Comparison of ENCODE assay signal across 7 mouse cellular contexts in the genomic region with DNA sequence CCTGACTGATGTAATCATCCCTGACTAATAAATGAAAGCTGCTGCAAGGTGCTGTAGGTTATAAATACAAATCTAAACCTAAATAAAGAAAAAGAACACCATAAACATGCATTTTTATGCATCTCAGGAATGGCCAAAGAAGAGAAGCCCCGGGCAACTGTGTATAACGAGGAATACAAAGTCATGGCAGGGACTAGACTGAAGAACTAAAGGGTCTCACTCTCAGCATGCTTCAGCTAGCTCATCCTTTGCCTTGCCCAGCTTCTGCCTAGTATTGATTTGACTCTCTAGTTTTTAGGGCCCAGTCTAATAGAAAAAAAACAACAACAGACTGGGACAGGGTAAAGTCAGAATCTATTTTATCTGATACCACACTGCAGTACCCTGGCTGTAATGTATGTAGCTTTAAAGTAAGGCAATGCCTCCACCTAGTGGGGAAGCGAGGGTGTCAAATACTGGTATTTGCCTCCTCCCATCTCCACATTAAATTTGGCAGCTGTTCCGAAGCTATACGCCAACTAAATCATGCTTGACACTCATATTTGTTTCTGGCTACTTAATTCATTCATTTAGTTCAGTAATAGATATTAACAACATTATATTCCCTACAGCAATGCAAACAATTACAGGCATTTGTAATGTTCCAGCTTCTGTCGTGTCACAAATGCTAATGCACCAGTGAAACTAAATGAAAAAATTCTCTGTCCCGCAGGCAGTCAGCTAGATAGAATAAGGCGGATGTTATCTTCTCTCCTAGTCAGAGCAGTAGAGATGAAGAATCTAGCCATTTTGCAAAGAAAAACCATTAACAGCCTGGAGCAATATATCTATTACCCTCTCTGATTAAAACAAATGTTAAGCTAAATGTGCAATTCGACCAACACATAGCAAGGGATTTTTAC. TPM values are rescaled to one million over a fixed set of nuclear protein-coding genes. Genes with fewer than 3 reads are reported as not detected.
A peak's percentile ranks its signal among the peaks of the same experiment; 100 is the strongest.
DNase-seq lines count a peak whose midpoint lies in the region; ATAC-seq and TF ChIP-seq lines count a peak whose summit lies in the region.

No protein-coding gene starts in this region.

- peak overlapping the region; percentile 39; the same call in 1 of the 2 replicates for H3K9ac ChIP-seq in CH12.LX (ENCODE audit: insufficient read depth, low read depth)
- H3K9ac ChIP-seq in hindbrain, embryonic 11.5 days (ENCODE audit: low read depth, low read length), result no peak overlapping the region
- no peak overlapping the region for H3K9ac ChIP-seq in stomach, embryonic 16.5 days (ENCODE audit: low read length)

- no peak overlapping the region for H3K4me3 ChIP-seq in CH12.LX (replicated peaks in 1 of 3; ENCODE audit: low read depth in 2 of 3, low read length in 2 of 3, poor library complexity in 1 of 3)
- no peak overlapping the region for H3K4me3 ChIP-seq in hindbrain, embryonic 11.5 days (ENCODE audit: low read depth, low read length)
- H3K4me3 ChIP-seq in stomach, embryonic 16.5 days (replicated peaks; ENCODE audit: low read length), result no peak overlapping the region

- TF ChIP-seq RAD21 in CH12.LX (IDR thresholded peaks at IDR 0.05; ENCODE audit: low read depth, low read length), result peak; percentile 79

- ATAC-seq in common myeloid progenitor, adult 5-6 weeks (replicated peaks; ENCODE audit: low read depth, poor library complexity, severe bottlenecking), result peak; percentile 98
- peak; percentile 87 for ATAC-seq in hindbrain, embryonic 11.5 days (ENCODE audit: low FRiP score)
- peak; percentile 75; the same call in 1 of the 2 replicates for ATAC-seq in stomach, embryonic 16.5 days (ENCODE audit: insufficient read depth, low FRiP score)

- H3K4me1 ChIP-seq in CH12.LX (ENCODE audit: control insufficient read depth in 1 of 2, insufficient read depth in 2 of 2), result peaks cover 0 to 2% of the 10 kb centered on the region in 2 experiments; a peak in 2 of 4 replicates
- no peaks in the 10 kb centered on the region for H3K4me1 ChIP-seq in hindbrain, embryonic 11.5 days (replicated peaks; ENCODE audit: control insufficient read depth, insufficient read depth, low read length)
- H3K4me1 ChIP-seq in stomach, embryonic 16.5 days (ENCODE audit: control insufficient read depth, insufficient read depth, low read length), result no peaks in the 10 kb centered on the region; the same call in 1 of the 2 replicates

- dilution Hi-C loops in CH12.LX (cut with MboI; ENCODE audit: extremely low pct_ligation_motif_present, extremely low pct_unique_long_range_greater_than_20kb, low sequenced_read_pairs), result no loop called here

- in situ Hi-C loops in CH12.LX (cut with MboI; ENCODE audit: low pct_ligation_motif_present, low pct_unique_long_range_greater_than_20kb, low sequenced_read_pairs), result no loop called here

- H3K9me3 ChIP-seq in CH12.LX (replicated peaks; ENCODE audit: low read length), result no peaks in the 10 kb centered on the region
- no peaks in the 10 kb centered on the region for H3K9me3 ChIP-seq in hindbrain, embryonic 11.5 days (ENCODE audit: control insufficient read depth, low read length)
- H3K9me3 ChIP-seq in stomach, embryonic 16.5 days (replicated peaks; ENCODE audit: control insufficient read depth, low read length), result no peaks in the 10 kb centered on the region

- WGBS in hindbrain, embryonic 11.5 days, result 62% methylated on average over 9 of the region's 9 CpGs
- WGBS in stomach, embryonic 16.5 days, result 39% methylated on average over 9 of the region's 9 CpGs

- H3K36me3 ChIP-seq in CH12.LX (replicated peaks in 1 of 2; ENCODE audit: control insufficient read depth in 1 of 2, insufficient read depth in 1 of 2, low read length in 1 of 2), result no peaks in the 10 kb centered on the region
- H3K36me3 ChIP-seq in hindbrain, embryonic 11.5 days (ENCODE audit: control insufficient read depth, insufficient read depth, low read length), result no peaks in the 10 kb centered on the region
- H3K36me3 ChIP-seq in stomach, embryonic 16.5 days (ENCODE audit: control insufficient read depth, insufficient read depth, low read length), result no peaks in the 10 kb centered on the region

- H3K4me2 ChIP-seq in CH12.LX (ENCODE audit: insufficient read depth, low read depth, poor library complexity, severe bottlenecking), result no peak overlapping the region; the same call in 1 of the 2 replicates
- H3K4me2 ChIP-seq in hindbrain, embryonic 11.5 days (replicated peaks; ENCODE audit: low read depth, low read length), result no peak overlapping the region
- H3K4me2 ChIP-seq in stomach, embryonic 16.5 days (ENCODE audit: low read depth, low read length), result 0 out of 2 replicates have a peak overlapping the region, but pooled peaks have one; percentile 17

- TF ChIP-seq EP300 in CH12.LX (IDR thresholded peaks at IDR 0.05; ENCODE audit: low read length), result no peak

- peak; percentile 31 to 77; a peak in 3 of 4 replicates for TF ChIP-seq CTCF in CH12.LX (conservative IDR thresholded peaks at IDR 0.05 in 1 of 2, IDR thresholded peaks at IDR 0.05 in 1 of 2; ENCODE audit: low read depth in 2 of 2, low read length in 2 of 2)

- H3K27me3 ChIP-seq in CH12.LX (replicated peaks), result no peaks in the 10 kb centered on the region
- no peaks in the 10 kb centered on the region for H3K27me3 ChIP-seq in hindbrain, embryonic 11.5 days (ENCODE audit: control insufficient read depth, insufficient read depth, low read length)
- H3K27me3 ChIP-seq in stomach, embryonic 16.5 days (ENCODE audit: control insufficient read depth, insufficient read depth, low read length), result no peaks in the 10 kb centered on the region

- no peak overlapping the region for H3K27ac ChIP-seq in CH12.LX (ENCODE audit: insufficient read depth, low read depth)
- H3K27ac ChIP-seq in hindbrain, embryonic 11.5 days (ENCODE audit: low read depth, low read length), result no peak overlapping the region
- H3K27ac ChIP-seq in stomach, embryonic 16.5 days (ENCODE audit: low read length), result no peak overlapping the region

- TF ChIP-seq POLR2A in CH12.LX (IDR thresholded peaks at IDR 0.05; ENCODE audit: low read depth, low read length), result no peak

- peak; percentile 65 for DNase-seq in A20 (ENCODE audit: low read depth, low spot score)
- DNase-seq in CH12.LX (ENCODE audit: extremely low read depth), result peak; percentile 51
- peak; percentile 66 for DNase-seq in hindbrain, embryonic 11.5 days (ENCODE audit: low spot score)
- DNase-seq in layer of hippocampus, adult 9-11 months, result peak; percentile 68
- peak; percentile 59 for DNase-seq in mesoderm, embryonic 11.5 days (ENCODE audit: low read depth, low spot score)

- H3K79me2 ChIP-seq in CH12.LX (replicated peaks; ENCODE audit: control insufficient read depth, extremely low read depth, insufficient read depth, poor library complexity, severe bottlenecking), result no peaks in the 10 kb centered on the region

TF ChIP-seq in CH12.LX, 34 proteins besides CTCF, POLR2A, EP300 and RAD21:
- peak; percentile 47 for TF ChIP-seq SMC3 (IDR thresholded peaks at IDR 0.05; ENCODE audit: low read depth, low read length)
- TF ChIP-seq MAZ (IDR thresholded peaks at IDR 0.05; ENCODE audit: low read depth, low read length), result no peak

RNA-seq across cellular contexts. Expression of a gene that starts 28.8 kb away (rescaled TPM):
- total RNA-seq in CH12.LX (2012; rRNA removed) (3.6 and 4.3 TPM in 2 replicates), CH12.LX (2014; rRNA removed) (15.0 and 16.0 TPM in 2 replicates)
- 20.8 and 21.4 TPM in 2 replicates for polyA plus RNA-seq in CH12.LX (2012; ENCODE audit: insufficient read length, low read depth)
- total RNA-seq in common myeloid progenitor, adult 5-6 weeks (2017), result 55.1 and 55.9 TPM in 2 replicates
- polyA plus RNA-seq in hindbrain, embryonic 11.5 days (2014; fragmentation: Nextera tagmentation; extraction: Ambion mirVana), result 37.1 and 38.7 TPM in 2 replicates
- polyA plus RNA-seq in stomach, embryonic 16.5 days (2015; fragmentation: Nextera tagmentation; extraction: Ambion mirVana), result 23.1 and 24.6 TPM in 2 replicates

RNA-seq across cellular contexts. Expression of a gene that starts 39.8 kb away (rescaled TPM):
- total RNA-seq in CH12.LX (2012; rRNA removed) (30.1 and 32.3 TPM in 2 replicates), CH12.LX (2014; rRNA removed) (129 and 145 TPM in 2 replicates)
- 63.7 and 75.2 TPM in 2 replicates for polyA plus RNA-seq in CH12.LX (2012; ENCODE audit: insufficient read length, low read depth)
- total RNA-seq in common myeloid progenitor, adult 5-6 weeks (2017), result 45.4 and 48.2 TPM in 2 replicates
- polyA plus RNA-seq in hindbrain, embryonic 11.5 days (2014; fragmentation: Nextera tagmentation; extraction: Ambion mirVana), result 77.4 and 90.1 TPM in 2 replicates
- 59.2 and 60.5 TPM in 2 replicates for polyA plus RNA-seq in stomach, embryonic 16.5 days (2015; fragmentation: Nextera tagmentation; extraction: Ambion mirVana)
